Mouse (Mus musculus): ENCODE results near the gene Foxg1.

- no peak for TF ChIP-seq CTCF (IDR thresholded peaks at IDR 0.05; ENCODE audit: low read depth, low read length)
- no peak for TF ChIP-seq POLR2A (IDR thresholded peaks at IDR 0.05; ENCODE audit: insufficient read depth, low read length)
Measured at GRCm38 (mm10) chr12:49373176-49373575, 9.3 kb upstream of the Foxg1 start.

Measured in ES-Bruce4 (cell line).